ENCODE assay signal across 8 mouse cellular contexts in genomic region chr9:25251174-25251573, GRCm38 (mm10). TPM values are rescaled to one million over a fixed set of nuclear protein-coding genes. Genes with fewer than 3 reads are reported as not detected.
A peak's percentile ranks its signal among the peaks of the same experiment; 100 is the strongest.
DNase-seq lines count a peak whose midpoint lies in the region; ATAC-seq and TF ChIP-seq lines count a peak whose summit lies in the region.

No protein-coding gene starts in this region.

- no peak for DNase-seq in layer of hippocampus, adult 2 months (ENCODE audit: low spot score in 2 of 2)
- no peak for DNase-seq in layer of hippocampus, postnatal 36 days
- DNase-seq in spleen, postnatal 4 days (ENCODE audit: low spot score in 2 of 2), result no peak
- no peak for DNase-seq in frontal cortex, postnatal 10 days (ENCODE audit: low spot score in 2 of 2)

- no peak for TF ChIP-seq CTCF in layer of hippocampus, adult 2 months (conservative IDR thresholded peaks at IDR 0.05)

- H3K4me1 ChIP-seq in embryonic facial prominence, embryonic 13.5 days, result peaks cover 19% of the 10 kb centered on the region
- H3K4me1 ChIP-seq in intestine, embryonic 15.5 days (replicated peaks), result peaks cover 7% of the 10 kb centered on the region; the same call in 1 of the 2 replicates
- peaks cover 34% of the 10 kb centered on the region for H3K4me1 ChIP-seq in neural tube, embryonic 13.5 days (replicated peaks)

- ATAC-seq in embryonic facial prominence, embryonic 13.5 days (ENCODE audit: insufficient number of reproducible peaks, insufficient read depth, low FRiP score, low TSS enrichment, low read depth), result no peak
- ATAC-seq in intestine, embryonic 15.5 days, result no peak
- no peak for ATAC-seq in neural tube, embryonic 13.5 days (ENCODE audit: low read depth)
- no peak for ATAC-seq in granulocyte monocyte progenitor cell, adult 5-6 weeks (replicated peaks; ENCODE audit: poor library complexity, severe bottlenecking)

- no peaks in the 10 kb centered on the region for H3K27me3 ChIP-seq in embryonic facial prominence, embryonic 13.5 days
- no peaks in the 10 kb centered on the region for H3K27me3 ChIP-seq in intestine, embryonic 15.5 days (replicated peaks)
- H3K27me3 ChIP-seq in neural tube, embryonic 13.5 days, result no peaks in the 10 kb centered on the region

- H3K36me3 ChIP-seq in embryonic facial prominence, embryonic 13.5 days, result no peaks in the 10 kb centered on the region
- H3K36me3 ChIP-seq in intestine, embryonic 15.5 days, result no peaks in the 10 kb centered on the region
- no peaks in the 10 kb centered on the region for H3K36me3 ChIP-seq in neural tube, embryonic 13.5 days

- peak overlapping the region; percentile 88 for H3K4me3 ChIP-seq in layer of hippocampus, adult 2 months
- H3K4me3 ChIP-seq in embryonic facial prominence, embryonic 13.5 days, result peak overlapping the region; percentile 99
- H3K4me3 ChIP-seq in intestine, embryonic 15.5 days (replicated peaks), result peak overlapping the region; percentile 76
- peak overlapping the region; percentile 99 for H3K4me3 ChIP-seq in neural tube, embryonic 13.5 days

- 9% methylated on average over 6 of the region's 6 CpGs for WGBS in embryonic facial prominence, embryonic 13.5 days
- WGBS in intestine, embryonic 15.5 days, result 4% methylated on average over 6 of the region's 6 CpGs
- 10% methylated on average over 6 of the region's 6 CpGs for WGBS in neural tube, embryonic 13.5 days

- H3K27ac ChIP-seq in layer of hippocampus, adult 2 months, result peak overlapping the region; percentile 99
- peak overlapping the region; percentile 99 for H3K27ac ChIP-seq in embryonic facial prominence, embryonic 13.5 days
- peak overlapping the region; percentile 99 for H3K27ac ChIP-seq in intestine, embryonic 15.5 days
- peak overlapping the region; percentile 99 for H3K27ac ChIP-seq in neural tube, embryonic 13.5 days (replicated peaks)

- H3K4me2 ChIP-seq in embryonic facial prominence, embryonic 13.5 days, result peak overlapping the region; percentile 74
- peak overlapping the region; percentile 63 for H3K4me2 ChIP-seq in intestine, embryonic 15.5 days (replicated peaks)
- H3K4me2 ChIP-seq in neural tube, embryonic 13.5 days, result peak overlapping the region; percentile 71

- peak overlapping the region; percentile 99 for H3K9ac ChIP-seq in embryonic facial prominence, embryonic 13.5 days
- H3K9ac ChIP-seq in intestine, embryonic 15.5 days, result peak overlapping the region; percentile 74
- H3K9ac ChIP-seq in neural tube, embryonic 13.5 days, result peak overlapping the region; percentile 98

- H3K9me3 ChIP-seq in embryonic facial prominence, embryonic 13.5 days, result no peaks in the 10 kb centered on the region
- H3K9me3 ChIP-seq in intestine, embryonic 15.5 days, result no peaks in the 10 kb centered on the region
- H3K9me3 ChIP-seq in neural tube, embryonic 13.5 days, result no peaks in the 10 kb centered on the region

RNA-seq across cellular contexts. Expression of gene Sept7, which starts 1.1 kb away (rescaled TPM):
- 100 to 1,000 TPM; 263 to 265 TPM for total RNA-seq in layer of hippocampus, adult 2 months (2021)
- 100 to 1,000 TPM; 278 to 293 TPM for total RNA-seq in layer of hippocampus, postnatal 36 days (2021)
- 300 and 331 TPM in 2 replicates for polyA plus RNA-seq in embryonic facial prominence, embryonic 13.5 days (2015; fragmentation: Nextera tagmentation; extraction: Ambion mirVana)
- 221 and 262 TPM in 2 replicates for polyA plus RNA-seq in intestine, embryonic 15.5 days (2015; fragmentation: Nextera tagmentation; extraction: Ambion mirVana)
- 284 and 297 TPM in 2 replicates for polyA plus RNA-seq in neural tube, embryonic 13.5 days (2015; fragmentation: Nextera tagmentation; extraction: Ambion mirVana)
- 128 and 131 TPM in 2 replicates for total RNA-seq in granulocyte monocyte progenitor cell, adult 5-6 weeks (2014; fragmentation: Nextera tagmentation)
- total RNA-seq in granulocyte monocyte progenitor cell, adult 5-6 weeks (2017), result 283 and 309 TPM in 2 replicates
